Comparison of ENCODE assay signal across 12 mouse cellular contexts in genomic region chr8:56979416-56979815, GRCm38 (mm10).
DNase-seq lines count a peak whose midpoint lies in the region; ATAC-seq and TF ChIP-seq lines count a peak whose summit lies in the region.
"Had no signal": no experiment of that assay in that cellular context is flagged by ENCODE, and none has a peak within 500 bp of the region (broad histone marks: within the 10 kb centered on the region; RNA-seq: fewer than 3 reads in every experiment).

No protein-coding gene starts in this region.

- ATAC-seq in heart, embryonic 11.5 days (replicated peaks; ENCODE audit: insufficient number of reproducible peaks, low FRiP score, low TSS enrichment) = peak; percentile 55; the same call in 1 of the 2 replicates
- no peak for ATAC-seq in lung, embryonic 16.5 days (ENCODE audit: low read depth)
- ATAC-seq in intestine, embryonic 14.5 days (replicated peaks; ENCODE audit: low FRiP score, low TSS enrichment, low read depth) = peak; percentile 53; the same call in 1 of the 2 replicates
- ATAC-seq in liver, embryonic 12.5 days = no peak
- ATAC-seq: liver, postnatal 0 days had no signal

- H3K36me3 ChIP-seq in heart, embryonic 11.5 days (ENCODE audit: control insufficient read depth, insufficient read depth, low read length) = no peaks in the 10 kb centered on the region
- no peaks in the 10 kb centered on the region for H3K36me3 ChIP-seq in lung, embryonic 16.5 days (ENCODE audit: control insufficient read depth, insufficient read depth, low read length)
- no peaks in the 10 kb centered on the region for H3K36me3 ChIP-seq in intestine, embryonic 14.5 days (ENCODE audit: control insufficient read depth, insufficient read depth, low read length)
- H3K36me3 ChIP-seq in liver, embryonic 12.5 days = no peaks in the 10 kb centered on the region
- H3K36me3 ChIP-seq: embryonic facial prominence, embryonic 15.5 days had no signal

- H3K4me3 ChIP-seq in heart, embryonic 11.5 days (ENCODE audit: low read depth, low read length) = no peak overlapping the region
- H3K4me3 ChIP-seq in lung, embryonic 16.5 days (ENCODE audit: low read length) = peak overlapping the region; percentile 25
- no peak overlapping the region for H3K4me3 ChIP-seq in lung, adult 2 months (replicated peaks; ENCODE audit: extremely low read depth, low read depth, low read length)
- no peak overlapping the region for H3K4me3 ChIP-seq in intestine, embryonic 14.5 days (ENCODE audit: low read depth, low read length)
- no peak overlapping the region for H3K4me3 ChIP-seq in liver, embryonic 12.5 days
- H3K4me3 ChIP-seq: embryonic facial prominence, embryonic 15.5 days; myocyte had no signal

- TF ChIP-seq POLR2A in lung, adult 2 months (IDR thresholded peaks at IDR 0.05; ENCODE audit: borderline replicate concordance, extremely low read depth, low read depth, low read length) = no peak

- no peaks in the 10 kb centered on the region for H3K9me3 ChIP-seq in heart, embryonic 11.5 days (replicated peaks; ENCODE audit: control insufficient read depth, low read length)
- H3K9me3 ChIP-seq in lung, embryonic 16.5 days (ENCODE audit: control insufficient read depth, low read length) = no peaks in the 10 kb centered on the region
- no peaks in the 10 kb centered on the region for H3K9me3 ChIP-seq in intestine, embryonic 14.5 days (ENCODE audit: control insufficient read depth, low read length)
- H3K9me3 ChIP-seq in liver, embryonic 12.5 days (replicated peaks) = no peaks in the 10 kb centered on the region
- H3K9me3 ChIP-seq: embryonic facial prominence, embryonic 15.5 days had no signal

- H3K27ac ChIP-seq in heart, embryonic 11.5 days (ENCODE audit: low read depth, low read length) = no peak overlapping the region
- H3K27ac ChIP-seq in lung, embryonic 16.5 days (ENCODE audit: low read length) = no peak overlapping the region
- H3K27ac ChIP-seq in intestine, embryonic 14.5 days (ENCODE audit: low read depth) = no peak overlapping the region
- no peak overlapping the region for H3K27ac ChIP-seq in liver, embryonic 12.5 days
- H3K27ac ChIP-seq: embryonic facial prominence, embryonic 15.5 days had no signal

- WGBS in heart, embryonic 11.5 days (ENCODE audit: insufficient replicate concordance) = 59% methylated on average over 13 of the region's 13 CpGs
- WGBS in lung, embryonic 16.5 days = 55% methylated on average over 13 of the region's 13 CpGs
- 65% methylated on average over 13 of the region's 13 CpGs for WGBS in lung, adult 2 months
- WGBS in intestine, embryonic 14.5 days = 55% methylated on average over 13 of the region's 13 CpGs
- 73% methylated on average over 13 of the region's 13 CpGs for WGBS in liver, embryonic 12.5 days (ENCODE audit: insufficient replicate concordance)

- no peaks in the 10 kb centered on the region for H3K27me3 ChIP-seq in heart, embryonic 11.5 days (ENCODE audit: control insufficient read depth, insufficient read depth, low read length)
- H3K27me3 ChIP-seq in lung, embryonic 16.5 days (ENCODE audit: control insufficient read depth, insufficient read depth, low read depth, low read length) = no peaks in the 10 kb centered on the region
- no peaks in the 10 kb centered on the region for H3K27me3 ChIP-seq in intestine, embryonic 14.5 days (replicated peaks; ENCODE audit: control insufficient read depth, insufficient read depth, low read length)
- H3K27me3 ChIP-seq in liver, embryonic 12.5 days (replicated peaks) = no peaks in the 10 kb centered on the region
- H3K27me3 ChIP-seq: embryonic facial prominence, embryonic 15.5 days had no signal

- H3K9ac ChIP-seq in heart, embryonic 11.5 days (ENCODE audit: low read depth, low read length) = no peak overlapping the region
- no peak overlapping the region for H3K9ac ChIP-seq in lung, embryonic 16.5 days (ENCODE audit: low read length)
- H3K9ac ChIP-seq in intestine, embryonic 14.5 days (ENCODE audit: low read length) = no peak overlapping the region
- H3K9ac ChIP-seq in liver, embryonic 12.5 days = no peak overlapping the region
- H3K9ac ChIP-seq: embryonic facial prominence, embryonic 15.5 days; liver, postnatal 0 days had no signal

- no peaks in the 10 kb centered on the region for H3K4me1 ChIP-seq in heart, embryonic 11.5 days (ENCODE audit: control insufficient read depth, insufficient read depth, low read length)
- no peaks in the 10 kb centered on the region for H3K4me1 ChIP-seq in lung, embryonic 16.5 days (replicated peaks; ENCODE audit: control insufficient read depth, insufficient read depth, low read length)
- no peaks in the 10 kb centered on the region for H3K4me1 ChIP-seq in lung, adult 2 months (ENCODE audit: control insufficient read depth, insufficient read depth, low read length)
- H3K4me1 ChIP-seq in intestine, embryonic 14.5 days (replicated peaks; ENCODE audit: control insufficient read depth, insufficient read depth, low read length) = no peaks in the 10 kb centered on the region
- H3K4me1 ChIP-seq in liver, embryonic 12.5 days = no peaks in the 10 kb centered on the region
- H3K4me1 ChIP-seq: embryonic facial prominence, embryonic 15.5 days had no signal

- no peak for TF ChIP-seq CTCF in lung, adult 2 months (IDR thresholded peaks at IDR 0.05; ENCODE audit: insufficient read depth, low read length)

- intact Hi-C loops in heart, postnatal 25 days (cut with DNase I) = no loop called here

- DNase-seq in heart, postnatal 25 days (ENCODE audit: low spot score) = no peak
- no peak for DNase-seq in lung, adult 2 months
- DNase-seq in R1 (ENCODE audit: low read depth, low spot score) = peak; percentile 22
- peak; percentile 56 for DNase-seq in intestine, embryonic 14.5 days (ENCODE audit: low spot score)
- no peak for DNase-seq in cerebellum, adult 9-10 months
- DNase-seq: liver, postnatal 0 days; thymus, postnatal 36 days had no signal

- H3K4me2 ChIP-seq in heart, embryonic 11.5 days = no peak overlapping the region
- peak overlapping the region; percentile 44 for H3K4me2 ChIP-seq in lung, embryonic 16.5 days (ENCODE audit: low read depth, low read length)
- H3K4me2 ChIP-seq in intestine, embryonic 14.5 days (ENCODE audit: low read length) = peak overlapping the region; percentile 29; the same call in 1 of the 2 replicates
- H3K4me2 ChIP-seq in liver, embryonic 12.5 days = no peak overlapping the region
- H3K4me2 ChIP-seq: embryonic facial prominence, embryonic 15.5 days had no signal

Comparison
In these comparisons a context has a peak if more than half of its experiments do, and no peak if none do; other contexts are left out.
1. ATAC-seq: peak in heart, embryonic 11.5 days (single experiment) and intestine, embryonic 14.5 days (single experiment); none in lung, embryonic 16.5 days (single experiment) and liver, embryonic 12.5 days (single experiment).
2. H3K4me2 ChIP-seq: peak in lung, embryonic 16.5 days (single experiment) and intestine, embryonic 14.5 days (single experiment); none in heart, embryonic 11.5 days (single experiment) and liver, embryonic 12.5 days (single experiment).
3. DNase-seq: peak in R1 (single experiment) and intestine, embryonic 14.5 days (single experiment); none in heart, postnatal 25 days (single experiment), lung, adult 2 months (single experiment) and cerebellum, adult 9-10 months (single experiment).